Mouse (Mus musculus) ES-Bruce4 (cell line): ENCODE data around the gene Polr1b.

Experiments used
- CTCF ChIP-seq: IDR thresholded peaks from one replicate; pipeline ENCODE4 v1.8.1; 2011; ENCODE audit warnings: low read depth, low read length
- POLR2A ChIP-seq: IDR thresholded peaks from one replicate; pipeline ENCODE4 v1.8.1; 2011; ENCODE audit warnings: low read length; ENCODE audit not compliant: insufficient read depth

GRCm38 (mm10) chr2:129166466-129167463 lies 66.0 kb downstream of the Polr1b start:
- TF ChIP-seq CTCF (no peak), POLR2A (no peak)
